Mouse (Mus musculus) hindbrain, embryonic 11.5 days (tissue): Measurements from ENCODE around the gene Negr1. TPM values are rescaled to one million over a fixed set of nuclear protein-coding genes. Genes with fewer than 3 reads are reported as not detected.

Source experiments
- ATAC-seq: fragments of 200-750 bp; cut with Nextera tagmentation; 2 replicates; pipeline ENCODE4 v1.8.0; 2017; ENCODE audit warnings: mild to moderate bottlenecking, moderate TSS enrichment, moderate library complexity; ENCODE audit not compliant: low FRiP score
- DNase-seq: peaks from one replicate; pipeline ENCODE4 v3.0.0-alpha.2; 2015; ENCODE audit warnings: low spot score
- H3K27ac ChIP-seq: fragments of 300-500 bp; sonication (generic); 2 replicates; pipeline ENCODE4 v1.5.1; 2014; ENCODE audit warnings: mild to moderate bottlenecking, low read depth, low read length
- H3K27me3 ChIP-seq: fragments of 300-500 bp; sonication (generic); 2 replicates; pipeline ENCODE4 v1.6.1; 2014; ENCODE audit warnings: mild to moderate bottlenecking, low read length, moderate library complexity, mixed read lengths; ENCODE audit not compliant: control insufficient read depth, insufficient read depth
- H3K36me3 ChIP-seq: fragments of 300-500 bp; sonication (generic); 2 replicates; pipeline ENCODE4 v1.6.1; 2014; ENCODE audit warnings: mild to moderate bottlenecking, low read length, moderate library complexity, mixed read lengths; ENCODE audit not compliant: control insufficient read depth, insufficient read depth
- H3K4me1 ChIP-seq: fragments of 300-500 bp; sonication (generic); replicated peaks from 2 replicates; pipeline ENCODE4 v1.6.1; 2014; ENCODE audit warnings: low read length, mixed read lengths; ENCODE audit not compliant: control insufficient read depth, insufficient read depth
- H3K4me2 ChIP-seq: fragments of 300-500 bp; sonication (generic); replicated peaks from 2 replicates; pipeline ENCODE4 v1.6.1; 2014; ENCODE audit warnings: mild to moderate bottlenecking, low read depth, low read length
- H3K4me3 ChIP-seq: fragments of 300-500 bp; sonication (generic); 2 replicates; pipeline ENCODE4 v1.5.1; 2014; ENCODE audit warnings: low read depth, low read length
- H3K9ac ChIP-seq: fragments of 300-500 bp; sonication (generic); 2 replicates; pipeline ENCODE4 v1.6.1; 2014; ENCODE audit warnings: low read depth, low read length
- H3K9me3 ChIP-seq: fragments of 300-500 bp; sonication (generic); 2 replicates; pipeline ENCODE4 v1.6.1; 2016; ENCODE audit warnings: low read length; ENCODE audit not compliant: control insufficient read depth
- WGBS: fragments of 180-500 bp; shearing (Covaris S2); extraction: QIAGEN DNeasy Blood & Tissue Kit; methylation state at CpG from one replicate; pipeline ENCODE4 v1.1.7; 2014; 5-methylcytosine and 5-hydroxymethylcytosine counted together
- polyA plus RNA-seq: library from polyadenylated mRNA; unstranded; fragments of >200 nt; fragmentation: Nextera tagmentation; extraction: Ambion mirVana; gene quantifications from 2 replicates; pipeline ENCODE4 v1.2.1, GENCODE M21; 2014

The Negr1 gene
- polyA plus RNA-seq, 1 experiment from 2014 or later = 7.7 TPM

- no peak overlapping the region for H3K4me2 ChIP-seq
- ATAC-seq = no peak
- no peak overlapping the region for H3K9ac ChIP-seq
- 87% methylated on average over 1 of the region's 1 CpGs for WGBS
- no peaks in the 10 kb centered on the region for H3K4me1 ChIP-seq
- H3K9me3 ChIP-seq = no peaks in the 10 kb centered on the region
- no peaks in the 10 kb centered on the region for H3K36me3 ChIP-seq
- H3K27me3 ChIP-seq = no peaks in the 10 kb centered on the region
- no peak overlapping the region for H3K27ac ChIP-seq
- no peak overlapping the region for H3K4me3 ChIP-seq
- DNase-seq = no peak
Observed at GRCm38 (mm10) chr3:157334169-157334568, 772.6 kb downstream of the Negr1 start.

GRCm38 (mm10) chr3:157349480-157349879, 787.9 kb downstream of the Negr1 start:
- Histone ChIP-seq H3K4me3 (no peak overlapping the region), H3K4me2 (no peak overlapping the region), H3K27ac (no peak overlapping the region), H3K9me3 (no peaks in the 10 kb centered on the region), H3K4me1 (no peaks in the 10 kb centered on the region), H3K36me3 (no peaks in the 10 kb centered on the region), H3K9ac (no peak overlapping the region), H3K27me3 (no peaks in the 10 kb centered on the region)
- ATAC-seq = no peak
- DNase-seq = no peak
- 54% methylated on average over 2 of the region's 2 CpGs for WGBS

GRCm38 (mm10) chr3:157358905-157359304, 797.3 kb downstream of the Negr1 start:
- peak; percentile 27 for DNase-seq
- WGBS = 74% methylated on average over 3 of the region's 3 CpGs
- no peak overlapping the region for H3K27ac ChIP-seq
- no peak overlapping the region for H3K4me2 ChIP-seq
- no peak; the same call in 1 of the 2 replicates for ATAC-seq
- H3K4me3 ChIP-seq = no peak overlapping the region
- no peaks in the 10 kb centered on the region for H3K9me3 ChIP-seq
- no peaks in the 10 kb centered on the region for H3K27me3 ChIP-seq
- H3K9ac ChIP-seq = no peak overlapping the region
- no peaks in the 10 kb centered on the region for H3K36me3 ChIP-seq
- no peaks in the 10 kb centered on the region for H3K4me1 ChIP-seq

GRCm38 (mm10) chr3:157359840-157360239, 798.2 kb downstream of the Negr1 start:
- no peaks in the 10 kb centered on the region for H3K9me3 ChIP-seq
- DNase-seq (no peak), ATAC-seq (no peak)
- H3K4me2 ChIP-seq = no peak overlapping the region
- H3K4me3 ChIP-seq = no peak overlapping the region
- H3K27me3 ChIP-seq = no peaks in the 10 kb centered on the region
- H3K27ac ChIP-seq = no peak overlapping the region
- no peaks in the 10 kb centered on the region for H3K36me3 ChIP-seq
- no peaks in the 10 kb centered on the region for H3K4me1 ChIP-seq
- no peak overlapping the region for H3K9ac ChIP-seq
- 75% methylated on average over 6 of the region's 6 CpGs for WGBS
